Mouse (Mus musculus) MEL (cell line): ENCODE measurements around the gene Git1. TPM values are rescaled to one million over a fixed set of nuclear protein-coding genes. Genes with fewer than 3 reads are reported as not detected.
A peak's percentile ranks its signal among the peaks of the same experiment; 100 is the strongest.

Experiments used
- DNase-seq: peaks from one replicate; pipeline ENCODE4 v3.0.0; 2011; ENCODE audit warnings: low read depth, low spot score
- H3K27ac ChIP-seq: 2 replicates; pipeline ENCODE4 v1.5.1; 2012; ENCODE audit warnings: low read depth, mild to moderate bottlenecking, control low read depth, low read length, moderate library complexity; ENCODE audit not compliant: control insufficient read depth
- H3K27me3 ChIP-seq, 2 experiments: fragments of 150-350 bp in 1 of 2; sonication (generic) in 1 of 2; 2 replicates each; pipeline ENCODE4 v1.6.1; 2012; ENCODE audit warnings: low read length in 2 of 2, mild to moderate bottlenecking in 2 of 2, improper control_type of control experiment in 1 of 2, moderate library complexity in 1 of 2; ENCODE audit not compliant: insufficient read depth in 2 of 2, control insufficient read depth in 1 of 2
- H3K36me3 ChIP-seq, 2 experiments: 2 replicates each; pipeline ENCODE4 v1.6.1; 2012 to 2014; ENCODE audit warnings: low read length in 2 of 2, improper control_type of control experiment in 1 of 2, inconsistent platforms in 1 of 2, mild to moderate bottlenecking in 1 of 2; ENCODE audit not compliant: insufficient read depth in 2 of 2, control insufficient read depth in 1 of 2
- H3K4me1 ChIP-seq, 2 experiments: fragments of 150-350 bp in 1 of 2; sonication (generic) in 1 of 2; 2 replicates each; pipeline ENCODE4 v1.6.1; 2012; ENCODE audit warnings: low read length in 2 of 2, improper control_type of control experiment in 1 of 2, mild to moderate bottlenecking in 1 of 2; ENCODE audit not compliant: insufficient read depth in 2 of 2, control insufficient read depth in 1 of 2
- H3K4me3 ChIP-seq, 2 experiments: fragments of 150-350 bp in 1 of 2; sonication (generic) in 1 of 2; 2 replicates each; pipeline ENCODE4 v1.5.1; 2012; ENCODE audit warnings: low read depth in 2 of 2, low read length in 2 of 2, mild to moderate bottlenecking in 2 of 2, moderate library complexity in 2 of 2, control low read depth in 1 of 2, improper control_type of control experiment in 1 of 2; ENCODE audit not compliant: control insufficient read depth in 1 of 2, insufficient read depth in 1 of 2
- H3K79me2 ChIP-seq: 2 replicates; pipeline ENCODE4 v1.6.1; 2012; ENCODE audit warnings: mild to moderate bottlenecking, low read length, moderate library complexity; ENCODE audit not compliant: control insufficient read depth, poor library complexity, insufficient read depth
- H3K9ac ChIP-seq: 2 replicates; pipeline ENCODE4 v1.6.1; 2012; ENCODE audit warnings: low read depth, mild to moderate bottlenecking, control low read depth, low read length, moderate library complexity; ENCODE audit not compliant: control insufficient read depth, poor library complexity, severe bottlenecking
- H3K9me3 ChIP-seq: fragments of 150-350 bp; sonication (generic); replicated peaks from 2 replicates; pipeline ENCODE4 v1.6.1; 2012; ENCODE audit warnings: mild to moderate bottlenecking, low read length, improper control_type of control experiment, moderate library complexity; ENCODE audit not compliant: insufficient read depth
- CHD2 ChIP-seq: IDR thresholded peaks from 2 replicates; pipeline ENCODE4 v1.6.1; 2011; ENCODE audit warnings: low read length, improper control_type of control experiment
- CTCF ChIP-seq, 3 experiments: IDR thresholded peaks in 2 of 3; conservative IDR thresholded peaks in 1 of 3; 2 replicates each; pipeline ENCODE4 v1.5.1; 2011 to 2012; ENCODE audit warnings: low read length in 3 of 3, low read depth in 2 of 3, mild to moderate bottlenecking in 2 of 3, improper control_type of control experiment in 1 of 3, inconsistent platforms in 1 of 3, mixed read lengths in 1 of 3, moderate library complexity in 1 of 3; ENCODE audit not compliant: control insufficient read depth in 1 of 3, insufficient read depth in 1 of 3, poor library complexity in 1 of 3, severe bottlenecking in 1 of 3
- E2F4 ChIP-seq: IDR thresholded peaks from 2 replicates; pipeline ENCODE4 v1.6.1; 2011; ENCODE audit warnings: low read depth, low read length, improper control_type of control experiment, borderline replicate concordance
- ELF1 ChIP-seq: IDR thresholded peaks from 2 replicates; pipeline ENCODE4 v1.6.1; 2014; ENCODE audit warnings: low read depth, mild to moderate bottlenecking, inconsistent platforms, low read length, improper control_type of control experiment, moderate library complexity
- GATA1 ChIP-seq: IDR thresholded peaks from 2 replicates; pipeline ENCODE4 v1.6.1; 2011; ENCODE audit warnings: low read depth, low read length, improper control_type of control experiment
- MAFK ChIP-seq: IDR thresholded peaks from 2 replicates; pipeline ENCODE4 v1.6.1; 2011; ENCODE audit warnings: low read depth, mild to moderate bottlenecking, low read length, improper control_type of control experiment, borderline replicate concordance
- MAX ChIP-seq: IDR thresholded peaks from 2 replicates; pipeline ENCODE4 v1.6.1; 2011; ENCODE audit warnings: low read length, improper control_type of control experiment
- MAZ ChIP-seq: IDR thresholded peaks from 2 replicates; pipeline ENCODE4 v1.6.1; 2012; ENCODE audit warnings: low read depth, mild to moderate bottlenecking, inconsistent platforms, low read length, improper control_type of control experiment
- MXI1 ChIP-seq: IDR thresholded peaks from 2 replicates; pipeline ENCODE4 v1.6.1; 2011; ENCODE audit warnings: mild to moderate bottlenecking, low read depth, low read length, improper control_type of control experiment
- MYB ChIP-seq: IDR thresholded peaks from 2 replicates; pipeline ENCODE4 v1.6.1; 2011; ENCODE audit warnings: mild to moderate bottlenecking, low read depth, low read length, improper control_type of control experiment
- NRF1 ChIP-seq: IDR thresholded peaks from 2 replicates; pipeline ENCODE4 v1.6.1; 2014; ENCODE audit warnings: low read depth, mild to moderate bottlenecking, inconsistent platforms, low read length, improper control_type of control experiment, moderate library complexity; ENCODE audit not compliant: poor library complexity, insufficient read depth, severe bottlenecking
- POLR2A ChIP-seq, 2 experiments: IDR thresholded peaks; 2 replicates each; pipeline ENCODE4 v1.6.1; 2011 to 2012; ENCODE audit warnings: low read length in 2 of 2, mild to moderate bottlenecking in 2 of 2, control low read depth in 1 of 2, improper control_type of control experiment in 1 of 2, low read depth in 1 of 2, moderate library complexity in 1 of 2; ENCODE audit not compliant: control insufficient read depth in 1 of 2, insufficient read depth in 1 of 2, poor library complexity in 1 of 2
- POLR2AphosphoS5 ChIP-seq: IDR thresholded peaks from 2 replicates; pipeline ENCODE4 v1.6.1; 2012; ENCODE audit warnings: low read depth, borderline replicate concordance, mild to moderate bottlenecking, inconsistent platforms, low read length, moderate library complexity, mixed read lengths
- RCOR1 ChIP-seq: IDR thresholded peaks from 2 replicates; pipeline ENCODE4 v1.6.1; 2012; ENCODE audit warnings: low read depth, mild to moderate bottlenecking, inconsistent platforms, low read length, improper control_type of control experiment
- SIN3A ChIP-seq: IDR thresholded peaks from 2 replicates; pipeline ENCODE4 v1.6.1; 2012; ENCODE audit warnings: low read length, improper control_type of control experiment, inconsistent platforms
- SMC3 ChIP-seq: IDR thresholded peaks from 2 replicates; pipeline ENCODE4 v1.6.1; 2011; ENCODE audit warnings: low read depth, low read length, improper control_type of control experiment
- UBTF ChIP-seq: IDR thresholded peaks from 2 replicates; pipeline ENCODE4 v1.6.1; 2012; ENCODE audit warnings: low read depth, mild to moderate bottlenecking, inconsistent platforms, low read length, improper control_type of control experiment, moderate library complexity, borderline replicate concordance; ENCODE audit not compliant: insufficient read depth
- USF1 ChIP-seq: IDR thresholded peaks from 2 replicates; pipeline ENCODE4 v1.6.1; 2014; ENCODE audit warnings: low read depth, mild to moderate bottlenecking, inconsistent platforms, low read length, improper control_type of control experiment, moderate library complexity
- USF2 ChIP-seq, 2 experiments: IDR thresholded peaks; 2 replicates each; pipeline ENCODE4 v1.6.1; 2011 to 2012; ENCODE audit warnings: improper control_type of control experiment in 2 of 2, low read length in 2 of 2, borderline replicate concordance in 1 of 2, inconsistent platforms in 1 of 2, low read depth in 1 of 2, mild to moderate bottlenecking in 1 of 2; ENCODE audit not compliant: insufficient read depth in 1 of 2
- ZC3H11A ChIP-seq: IDR thresholded peaks from 2 replicates; pipeline ENCODE4 v1.6.1; 2012; ENCODE audit warnings: low read depth, mild to moderate bottlenecking, inconsistent platforms, low read length, improper control_type of control experiment
- ZKSCAN1 ChIP-seq: IDR thresholded peaks from 2 replicates; pipeline ENCODE4 v1.6.1; 2012; ENCODE audit warnings: low read depth, mild to moderate bottlenecking, inconsistent platforms, low read length, improper control_type of control experiment, moderate library complexity
- ZMIZ1 ChIP-seq: IDR thresholded peaks from 2 replicates; pipeline ENCODE4 v1.6.1; 2012; ENCODE audit warnings: low read depth, mild to moderate bottlenecking, inconsistent platforms, low read length, improper control_type of control experiment, moderate library complexity
- ZNF384 ChIP-seq: IDR thresholded peaks from 2 replicates; pipeline ENCODE4 v1.6.1; 2012; ENCODE audit warnings: low read depth, mild to moderate bottlenecking, inconsistent platforms, low read length, improper control_type of control experiment
- polyA plus RNA-seq, 2 experiments: library from polyadenylated mRNA; stranded (reverse) in 1 of 2; unstranded in 1 of 2; fragments of >175 nt in 1 of 2; fragments of >200 nt in 1 of 2; gene quantifications; 2 replicates each; pipeline versions ENCODE4 v1.2.1 to v1.2.4; 2012; ENCODE audit warnings: low replicate concordance in 2 of 2, low read depth in 1 of 2; ENCODE audit not compliant: insufficient read length in 2 of 2, insufficient read depth in 1 of 2, missing spikeins in 1 of 2
- total RNA-seq: library from RNA; depleted of rRNA; stranded (reverse); fragments of 300-350 nt; gene quantifications from 2 replicates; pipeline ENCODE4 v1.2.3, GENCODE M21; 2012

The Git1 gene
- total and polyA plus RNA-seq, 3 experiments = 33.1 to 81.4 TPM; not detected in 1

GRCm38 (mm10) chr11:77508068-77509021 is 15.0 kb downstream of the Git1 start (continued):
- TF ChIP-seq MAX (peak; percentile 99), ZNF384 (no peak), MXI1 (peak; percentile 100), NRF1 (no peak), MAZ (peak; percentile 84; the same call in 1 of the 2 replicates)

DNA sequence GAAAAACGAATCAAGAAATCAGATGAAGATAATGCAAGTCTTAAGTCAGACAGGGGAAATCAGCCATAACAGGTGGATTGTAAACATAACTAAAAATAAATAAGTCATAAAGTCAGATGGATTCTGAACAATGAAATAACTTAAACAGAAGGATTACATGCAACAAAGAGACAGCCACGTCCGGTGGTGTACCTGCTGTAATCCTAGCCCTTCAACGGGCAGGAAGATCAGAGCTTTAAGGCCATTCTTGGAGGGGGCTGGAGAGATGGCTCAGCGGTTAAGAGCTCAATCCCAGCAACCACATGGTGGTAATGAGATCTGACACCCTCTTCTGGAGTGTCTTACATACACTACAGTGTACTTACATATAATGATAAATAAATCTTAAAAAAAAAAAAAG is 18.0 kb downstream of the Git1 start:
- TF ChIP-seq SMC3 (no peak), POLR2A (IDR thresholded peaks at IDR 0.05; ENCODE audit: control insufficient read depth in 1 of 2, insufficient read depth in 1 of 2, low read depth in 1 of 2, low read length in 2 of 2, poor library complexity in 1 of 2) (no peak), MAFK (no peak), ZC3H11A (no peak), POLR2AphosphoS5 (no peak), E2F4 (no peak)
- TF ChIP-seq, all 39 proteins: peak for 0
- Histone ChIP-seq H3K27me3 (no peaks in the 10 kb centered on the region), H3K4me3 (no peak overlapping the region), H3K79me2 (peaks cover 2% of the 10 kb centered on the region; the same call in 1 of the 2 replicates), H3K4me1 (peaks cover 2 to 21% of the 10 kb centered on the region in 2 experiments; a peak in 3 of 4 replicates), H3K9ac (no peak overlapping the region), H3K27ac (no peak overlapping the region), H3K9me3 (no peaks in the 10 kb centered on the region), H3K36me3 (peaks cover 0 to 8% of the 10 kb centered on the region in 2 experiments; a peak in 2 of 4 replicates)
- DNase-seq = no peak

GRCm38 (mm10) chr11:77512891-77513810 is 19.8 kb downstream of the Git1 start:
- peak overlapping the region; percentile 43 for H3K27ac ChIP-seq
- peaks cover 0 to 8% of the 10 kb centered on the region in 2 experiments; a peak in 2 of 4 replicates for H3K36me3 ChIP-seq
- no peaks in the 10 kb centered on the region for H3K27me3 ChIP-seq
- H3K4me3 ChIP-seq = peak overlapping the region; percentile 86 to 99
- H3K79me2 ChIP-seq = peaks cover 2% of the 10 kb centered on the region; the same call in 1 of the 2 replicates
- peaks cover 2 to 21% of the 10 kb centered on the region in 2 experiments; a peak in 3 of 4 replicates for H3K4me1 ChIP-seq
- H3K9ac ChIP-seq = peak overlapping the region; percentile 84
- H3K9me3 ChIP-seq = no peaks in the 10 kb centered on the region
- DNase-seq = peak; percentile 94
- 0 out of 2 replicates have a peak, but pooled peaks have one; percentile 57 for TF ChIP-seq UBTF
- peak; percentile 73 for TF ChIP-seq SIN3A
- TF ChIP-seq USF2 (IDR thresholded peaks at IDR 0.05; ENCODE audit: borderline replicate concordance in 1 of 2, insufficient read depth in 1 of 2, low read depth in 1 of 2, low read length in 2 of 2) = no peak
- TF ChIP-seq GATA1 = no peak
- TF ChIP-seq USF1 = peak; percentile 1; the same call in 1 of the 2 replicates
- TF ChIP-seq MXI1 = peak; percentile 71; the same call in 1 of the 2 replicates
- TF ChIP-seq ZNF384 = no peak
- no peak for TF ChIP-seq CTCF (IDR thresholded peaks at IDR 0.05 in 2 of 3, conservative IDR thresholded peaks at IDR 0.05 in 1 of 3; ENCODE audit: control insufficient read depth in 1 of 3, insufficient read depth in 1 of 3, low read depth in 2 of 3, low read length in 3 of 3, poor library complexity in 1 of 3, severe bottlenecking in 1 of 3)
- no peak for TF ChIP-seq RCOR1
- peak; percentile 51 to 88; a peak in 3 of 4 replicates for TF ChIP-seq POLR2A (IDR thresholded peaks at IDR 0.05; ENCODE audit: control insufficient read depth in 1 of 2, insufficient read depth in 1 of 2, low read depth in 1 of 2, low read length in 2 of 2, poor library complexity in 1 of 2)
- no peak for TF ChIP-seq E2F4
- TF ChIP-seq ZC3H11A = no peak
- TF ChIP-seq ZKSCAN1 = no peak
- TF ChIP-seq ZMIZ1 = peak; percentile 82
- TF ChIP-seq ELF1 = peak; percentile 60; the same call in 1 of the 2 replicates
- no peak for TF ChIP-seq CHD2
- TF ChIP-seq SMC3 = no peak
- no peak for TF ChIP-seq MYB
